Mouse (Mus musculus): ENCODE measurements at regions not wholly inside any gene's neighbourhood (a gene's known extent, or its start where the extent isn't known, plus 50 kb on each side); places are given as distances from the start of the nearest gene placed in this dataset.
A peak's percentile ranks its signal among the peaks of the same experiment; 100 is the strongest.
"Not testable (repeated sequence)": the region's sequence is repeated elsewhere in the genome, so short reads cannot be mapped to it uniquely, and the experiment has no call there.

GRCm38 (mm10) chr17:16516173-16516572 lies 547.7 kb upstream of the Zfp960 start:
- Histone ChIP-seq H3K9me3 (replicated peaks) (no peaks in the 10 kb centered on the region), H3K9ac (no peak overlapping the region), H3K4me3 (no peak overlapping the region), H3K36me3 (no peaks in the 10 kb centered on the region), H3K27me3 (no peaks in the 10 kb centered on the region), H3K27ac (no peak overlapping the region), H3K4me2 (replicated peaks) (no peak overlapping the region), H3K4me1 (no peaks in the 10 kb centered on the region)
- no peak for ATAC-seq (ENCODE audit: low FRiP score)

GRCm38 (mm10) chr17:16493951-16494350 lies 570.0 kb upstream of the Zfp960 start:
- peak; percentile 52; the same call in 1 of the 2 replicates for ATAC-seq (ENCODE audit: low FRiP score)
- H3K4me2 ChIP-seq (replicated peaks), result no peak overlapping the region
- H3K9ac ChIP-seq, result no peak overlapping the region
- H3K9me3 ChIP-seq (replicated peaks), result no peaks in the 10 kb centered on the region
- H3K27ac ChIP-seq, result no peak overlapping the region
- H3K4me3 ChIP-seq, result no peak overlapping the region
- no peaks in the 10 kb centered on the region for H3K27me3 ChIP-seq
- H3K36me3 ChIP-seq, result no peaks in the 10 kb centered on the region
- WGBS, result 67% methylated on average over 5 of the region's 5 CpGs
- H3K4me1 ChIP-seq, result no peaks in the 10 kb centered on the region

- 52% methylated on average over 2 of the region's 2 CpGs for WGBS
- no peaks in the 10 kb centered on the region for H3K27me3 ChIP-seq
- no peak overlapping the region for H3K4me3 ChIP-seq
- H3K27ac ChIP-seq, result no peak overlapping the region
- H3K36me3 ChIP-seq, result no peaks in the 10 kb centered on the region
- H3K9ac ChIP-seq, result no peak overlapping the region
- H3K9me3 ChIP-seq (replicated peaks), result no peaks in the 10 kb centered on the region
- no peak overlapping the region for H3K4me2 ChIP-seq (replicated peaks)
- ATAC-seq (ENCODE audit: low FRiP score), result peak; percentile 74
- H3K4me1 ChIP-seq, result no peaks in the 10 kb centered on the region
These were observed 570.4 kb upstream of the Zfp960 start for GRCm38 (mm10) chr17:16493546-16493945.

- Histone ChIP-seq H3K4me2 (replicated peaks) (no peak overlapping the region), H3K4me1 (no peaks in the 10 kb centered on the region), H3K9ac (no peak overlapping the region), H3K4me3 (no peak overlapping the region), H3K27me3 (no peaks in the 10 kb centered on the region), H3K9me3 (replicated peaks) (no peaks in the 10 kb centered on the region), H3K36me3 (no peaks in the 10 kb centered on the region), H3K27ac (no peak overlapping the region)
- 91% methylated on average over 4 of the region's 4 CpGs for WGBS
- no peak for ATAC-seq (ENCODE audit: low FRiP score)
These were observed 571.4 kb upstream of the Zfp960 start for GRCm38 (mm10) chr17:16492551-16492950.

- H3K4me2 ChIP-seq (replicated peaks), result no peak overlapping the region
- 89% methylated on average over 5 of the region's 5 CpGs for WGBS
- H3K9me3 ChIP-seq (replicated peaks), result no peaks in the 10 kb centered on the region
- no peak overlapping the region for H3K4me3 ChIP-seq
- ATAC-seq (ENCODE audit: low FRiP score), result no peak
- H3K36me3 ChIP-seq, result no peaks in the 10 kb centered on the region
- no peaks in the 10 kb centered on the region for H3K4me1 ChIP-seq
- H3K9ac ChIP-seq, result no peak overlapping the region
- H3K27me3 ChIP-seq, result no peaks in the 10 kb centered on the region
- no peak overlapping the region for H3K27ac ChIP-seq
These were observed 577.6 kb upstream of the Zfp960 start for GRCm38 (mm10) chr17:16486355-16486754.

- Histone ChIP-seq H3K4me3 (no peak overlapping the region), H3K36me3 (no peaks in the 10 kb centered on the region), H3K9me3 (replicated peaks) (no peaks in the 10 kb centered on the region), H3K4me2 (replicated peaks) (no peak overlapping the region), H3K27me3 (no peaks in the 10 kb centered on the region), H3K4me1 (no peaks in the 10 kb centered on the region), H3K9ac (no peak overlapping the region), H3K27ac (no peak overlapping the region)
- 84% methylated on average over 2 of the region's 2 CpGs for WGBS
- ATAC-seq (ENCODE audit: low FRiP score), result no peak
These were observed 579.9 kb upstream of the Zfp960 start for GRCm38 (mm10) chr17:16483976-16484375.

GRCm38 (mm10) chr17:16481722-16482121 lies 582.2 kb upstream of the Zfp960 start:
- no peak overlapping the region for H3K9ac ChIP-seq
- H3K27me3 ChIP-seq, result no peaks in the 10 kb centered on the region
- H3K4me1 ChIP-seq, result no peaks in the 10 kb centered on the region
- WGBS, result 87% methylated on average over 3 of the region's 3 CpGs
- ATAC-seq (ENCODE audit: low FRiP score), result no peak
- H3K9me3 ChIP-seq (replicated peaks), result no peaks in the 10 kb centered on the region
- H3K4me3 ChIP-seq, result no peak overlapping the region
- no peak overlapping the region for H3K27ac ChIP-seq
- no peaks in the 10 kb centered on the region for H3K36me3 ChIP-seq
- no peak overlapping the region for H3K4me2 ChIP-seq (replicated peaks)

GRCm38 (mm10) chr17:16480579-16480978 lies 583.3 kb upstream of the Zfp960 start:
- Histone ChIP-seq H3K9me3 (replicated peaks) (no peaks in the 10 kb centered on the region), H3K4me2 (replicated peaks) (no peak overlapping the region), H3K4me1 (no peaks in the 10 kb centered on the region), H3K9ac (no peak overlapping the region), H3K36me3 (no peaks in the 10 kb centered on the region), H3K27me3 (no peaks in the 10 kb centered on the region), H3K4me3 (no peak overlapping the region), H3K27ac (no peak overlapping the region)
- 80% methylated on average over 1 of the region's 1 CpGs for WGBS
- no peak for ATAC-seq (ENCODE audit: low FRiP score)

GRCm38 (mm10) chr17:16461208-16461607 lies 602.7 kb upstream of the Zfp960 start:
- ATAC-seq (ENCODE audit: low FRiP score), result no peak
- no peak overlapping the region for H3K4me3 ChIP-seq
- no peaks in the 10 kb centered on the region for H3K9me3 ChIP-seq (replicated peaks)
- no peak overlapping the region for H3K27ac ChIP-seq
- H3K27me3 ChIP-seq, result no peaks in the 10 kb centered on the region
- H3K36me3 ChIP-seq, result no peaks in the 10 kb centered on the region
- no peak overlapping the region for H3K9ac ChIP-seq
- H3K4me2 ChIP-seq (replicated peaks), result no peak overlapping the region
- no peaks in the 10 kb centered on the region for H3K4me1 ChIP-seq

- no peaks in the 10 kb centered on the region for H3K36me3 ChIP-seq
These were observed 610.8 kb upstream of the Zfp960 start for GRCm38 (mm10) chr17:16453098-16453497.

GRCm38 (mm10) chr17:16444562-16444961 lies 613.7 kb upstream of the Rgmb start:
- Histone ChIP-seq H3K4me2 (replicated peaks) (no peak overlapping the region), H3K36me3 (no peaks in the 10 kb centered on the region), H3K9ac (no peak overlapping the region), H3K27ac (no peak overlapping the region), H3K4me3 (no peak overlapping the region), H3K4me1 (no peaks in the 10 kb centered on the region), H3K9me3 (replicated peaks) (no peaks in the 10 kb centered on the region), H3K27me3 (no peaks in the 10 kb centered on the region)
- ATAC-seq (ENCODE audit: low FRiP score), result no peak
- 83% methylated on average over 3 of the region's 3 CpGs for WGBS

More at GRCm38 (mm10) chr17:16453098-16453497, 610.8 kb upstream of the Zfp960 start:
- Histone ChIP-seq H3K9ac (no peak overlapping the region), H3K9me3 (replicated peaks) (no peaks in the 10 kb centered on the region), H3K4me3 (no peak overlapping the region), H3K27me3 (no peaks in the 10 kb centered on the region), H3K4me1 (no peaks in the 10 kb centered on the region), H3K27ac (no peak overlapping the region), H3K4me2 (replicated peaks) (no peak overlapping the region)
- 61% methylated on average over 3 of the region's 3 CpGs for WGBS
- no peak for ATAC-seq (ENCODE audit: low FRiP score)

GRCm38 (mm10) chr17:16395193-16395612 lies 564.4 kb upstream of the Rgmb start:
- no peaks in the 10 kb centered on the region for H3K4me1 ChIP-seq
- no peaks in the 10 kb centered on the region for H3K36me3 ChIP-seq
- peak; percentile 93 for ATAC-seq (ENCODE audit: low FRiP score)
- H3K9ac ChIP-seq, result no peak overlapping the region
- H3K4me3 ChIP-seq, result no peak overlapping the region
- no peak overlapping the region for H3K27ac ChIP-seq
- no peaks in the 10 kb centered on the region for H3K27me3 ChIP-seq
- no peaks in the 10 kb centered on the region for H3K9me3 ChIP-seq (replicated peaks)
- no peak overlapping the region for H3K4me2 ChIP-seq (replicated peaks)

GRCm38 (mm10) chr17:16374855-16375221 lies 544.0 kb upstream of the Rgmb start:
- H3K27ac ChIP-seq; H3K4me3 ChIP-seq; H3K27me3 ChIP-seq; H3K4me2 ChIP-seq (replicated peaks); H3K4me1 ChIP-seq; ATAC-seq (ENCODE audit: low FRiP score); H3K9ac ChIP-seq; H3K36me3 ChIP-seq; H3K9me3 ChIP-seq (replicated peaks): not testable (repeated sequence)
- WGBS, result 95% methylated on average over 2 of the region's 2 CpGs

All from hindbrain, embryonic 12.5 days (tissue).